Mouse (Mus musculus) lung, embryonic 15.5 days (tissue): Measurements from ENCODE around the gene Ltbp2. TPM values are rescaled to one million over a fixed set of nuclear protein-coding genes. Genes with fewer than 3 reads are reported as not detected.

Source experiments
- ATAC-seq: fragments of 200-750 bp; cut with Nextera tagmentation; 2 replicates; pipeline ENCODE4 v1.8.0; 2017; ENCODE audit warnings: moderate number of reproducible peaks, borderline replicate concordance; ENCODE audit not compliant: low FRiP score, low TSS enrichment; ENCODE audit errors: extremely low read depth
- H3K27ac ChIP-seq: fragments of 300-500 bp; sonication (generic); 2 replicates; pipeline ENCODE4 v1.5.1; 2015; ENCODE audit warnings: moderate library complexity, mild to moderate bottlenecking, inconsistent platforms
- H3K27me3 ChIP-seq: fragments of 300-500 bp; sonication (generic); 2 replicates; pipeline ENCODE4 v1.6.1; 2015; ENCODE audit warnings: inconsistent platforms
- H3K36me3 ChIP-seq: fragments of 300-500 bp; sonication (generic); 2 replicates; pipeline ENCODE4 v1.6.1; 2015; ENCODE audit warnings: inconsistent platforms
- H3K4me1 ChIP-seq: fragments of 300-500 bp; sonication (generic); 2 replicates; pipeline ENCODE4 v1.6.1; 2015; ENCODE audit warnings: inconsistent platforms
- H3K4me2 ChIP-seq: fragments of 300-500 bp; sonication (generic); 2 replicates; pipeline ENCODE4 v1.6.1; 2015; ENCODE audit warnings: inconsistent platforms, mild to moderate bottlenecking, moderate library complexity
- H3K4me3 ChIP-seq: fragments of 300-500 bp; sonication (generic); 2 replicates; pipeline ENCODE4 v1.5.1; 2015; ENCODE audit warnings: mild to moderate bottlenecking, inconsistent platforms
- H3K9ac ChIP-seq: fragments of 300-500 bp; sonication (generic); 2 replicates; pipeline ENCODE4 v1.6.1; 2015; ENCODE audit warnings: inconsistent platforms
- H3K9me3 ChIP-seq: fragments of 300-500 bp; sonication (generic); 2 replicates; pipeline ENCODE4 v1.6.1; 2016; ENCODE audit warnings: inconsistent platforms
- WGBS: fragments of 180-500 bp; shearing (Covaris S2); methylation state at CpG from one replicate; pipeline ENCODE4 v1.1.7; 2015; 5-methylcytosine and 5-hydroxymethylcytosine counted together
- polyA plus RNA-seq: library from polyadenylated mRNA; unstranded; fragments of >200 nt; fragmentation: Nextera tagmentation; extraction: Ambion mirVana; gene quantifications from 2 replicates; pipeline ENCODE4 v1.2.1, GENCODE M21; 2015

Ltbp2 gene
- polyA plus RNA-seq, 1 experiment from 2014 or later, result 15.1 TPM

DNA sequence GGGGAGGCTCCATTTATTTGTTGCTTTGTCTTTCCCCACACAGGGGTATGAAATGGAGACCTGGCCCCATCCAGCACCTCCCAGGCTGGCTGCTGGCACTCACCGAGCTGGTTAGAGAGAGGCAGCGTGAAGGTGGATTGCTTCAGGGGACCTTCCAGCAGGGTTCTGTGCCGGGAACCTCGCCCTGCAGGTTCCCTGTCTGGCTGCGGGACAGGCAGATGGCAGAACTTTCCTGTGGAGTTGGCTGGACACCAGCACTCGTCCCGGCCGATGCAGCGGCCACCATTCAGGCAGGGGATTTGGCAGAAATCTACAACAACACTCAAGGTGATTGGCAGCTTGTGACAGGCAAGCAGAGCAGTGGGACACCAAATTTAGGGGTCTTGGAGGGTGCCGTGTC, 46.4 kb downstream of the Ltbp2 start:
- Histone ChIP-seq H3K27me3 (no peaks in the 10 kb centered on the region; the same call in 1 of the 2 replicates), H3K9ac (no peak overlapping the region), H3K9me3 (no peaks in the 10 kb centered on the region), H3K4me2 (no peak overlapping the region), H3K27ac (no peak overlapping the region), H3K36me3 (no peaks in the 10 kb centered on the region), H3K4me1 (0 out of 2 replicates have a peak, but pooled peaks cover 13% of the 10 kb centered on the region), H3K4me3 (no peak overlapping the region)
- 65% methylated on average over 10 of the region's 10 CpGs for WGBS
- ATAC-seq, result no peak

DNA sequence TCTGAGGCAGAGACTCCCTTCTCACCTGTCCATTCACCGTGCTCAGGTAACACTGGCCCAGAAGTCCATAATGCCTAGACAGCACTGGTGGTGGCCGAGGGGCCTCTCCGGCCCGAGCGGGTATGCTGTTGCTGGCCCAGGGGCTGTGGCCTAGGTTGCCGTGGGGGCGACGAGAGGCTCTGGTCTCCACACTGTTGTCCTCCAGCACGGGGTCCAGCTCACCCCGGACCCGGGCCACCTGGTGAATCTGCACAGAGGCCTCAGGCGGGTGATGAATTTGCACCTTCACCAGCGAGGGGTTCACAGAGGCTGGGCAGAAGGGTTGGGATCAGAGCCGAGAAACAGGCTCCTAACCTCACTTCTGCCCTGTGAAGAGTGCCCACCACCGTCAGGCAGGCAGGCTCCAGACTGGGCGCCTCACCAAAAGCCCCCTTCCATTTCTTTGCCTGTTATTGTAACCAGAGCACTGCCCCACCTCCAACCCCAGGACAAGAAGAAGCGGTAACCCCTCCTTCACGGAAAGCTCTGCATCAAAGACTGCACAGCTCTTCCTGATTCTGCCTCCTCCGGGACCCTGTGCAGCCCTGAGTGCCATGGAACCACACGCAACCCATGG, 47.1 kb downstream of the Ltbp2 start:
- Histone ChIP-seq H3K36me3 (no peaks in the 10 kb centered on the region), H3K9me3 (no peaks in the 10 kb centered on the region), H3K4me3 (no peak overlapping the region), H3K27ac (no peak overlapping the region), H3K4me2 (no peak overlapping the region), H3K27me3 (no peaks in the 10 kb centered on the region; the same call in 1 of the 2 replicates), H3K9ac (no peak overlapping the region), H3K4me1 (peaks cover 13% of the 10 kb centered on the region; the same call in 1 of the 2 replicates)
- WGBS, result 73% methylated on average over 20 of the region's 20 CpGs
- no peak for ATAC-seq

DNA sequence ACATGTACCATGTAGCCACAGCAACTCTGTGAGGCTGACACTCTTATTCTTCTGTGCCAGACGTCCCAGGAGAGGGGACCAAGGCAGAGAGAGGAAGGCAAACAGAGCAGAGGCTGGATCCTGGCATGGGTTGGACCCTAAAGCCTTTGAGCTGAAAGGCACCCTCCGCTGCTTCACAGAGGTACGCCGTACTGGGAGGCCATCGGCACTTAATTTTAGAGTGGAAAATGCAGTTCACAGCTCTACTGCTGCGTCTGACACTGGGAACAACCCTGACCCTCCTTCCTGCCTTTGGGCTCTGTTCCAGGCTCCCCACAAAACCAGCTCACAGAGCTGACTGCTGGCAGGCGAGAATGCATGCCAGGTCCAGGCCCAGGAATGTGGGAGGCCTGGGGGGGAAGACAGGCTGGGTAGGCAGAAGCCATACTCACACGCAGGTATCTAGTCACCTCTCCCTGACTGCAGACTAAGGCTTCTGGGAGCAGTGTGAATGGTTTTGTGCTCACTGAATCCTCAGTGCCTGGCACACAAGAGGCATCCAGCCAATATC, 48.9 kb downstream of the Ltbp2 start:
- 0 out of 2 replicates have a peak, but pooled peaks have one; percentile 24 for ATAC-seq
- H3K27me3 ChIP-seq, result no peaks in the 10 kb centered on the region; the same call in 1 of the 2 replicates
- 39% methylated on average over 8 of the region's 8 CpGs for WGBS

GRCm38 (mm10) chr12:84824203-84824602, 52.1 kb downstream of the Ltbp2 start:
- Histone ChIP-seq H3K4me2 (no peak overlapping the region), H3K27ac (0 out of 2 replicates have a peak overlapping the region, but pooled peaks have one; percentile 0), H3K36me3 (no peaks in the 10 kb centered on the region), H3K9me3 (no peaks in the 10 kb centered on the region), H3K27me3 (no peaks in the 10 kb centered on the region; the same call in 1 of the 2 replicates), H3K9ac (no peak overlapping the region), H3K4me3 (no peak overlapping the region), H3K4me1 (peaks cover 12% of the 10 kb centered on the region; the same call in 1 of the 2 replicates)
- no peak for ATAC-seq
- WGBS, result 49% methylated on average over 5 of the region's 5 CpGs

More for the DNA sequence above, 48.9 kb downstream of the Ltbp2 start:
- Histone ChIP-seq H3K4me1 (peaks cover 19% of the 10 kb centered on the region; the same call in 1 of the 2 replicates), H3K9me3 (no peaks in the 10 kb centered on the region), H3K27ac (no peak overlapping the region), H3K36me3 (no peaks in the 10 kb centered on the region), H3K9ac (no peak overlapping the region), H3K4me3 (no peak overlapping the region), H3K4me2 (no peak overlapping the region)

DNA sequence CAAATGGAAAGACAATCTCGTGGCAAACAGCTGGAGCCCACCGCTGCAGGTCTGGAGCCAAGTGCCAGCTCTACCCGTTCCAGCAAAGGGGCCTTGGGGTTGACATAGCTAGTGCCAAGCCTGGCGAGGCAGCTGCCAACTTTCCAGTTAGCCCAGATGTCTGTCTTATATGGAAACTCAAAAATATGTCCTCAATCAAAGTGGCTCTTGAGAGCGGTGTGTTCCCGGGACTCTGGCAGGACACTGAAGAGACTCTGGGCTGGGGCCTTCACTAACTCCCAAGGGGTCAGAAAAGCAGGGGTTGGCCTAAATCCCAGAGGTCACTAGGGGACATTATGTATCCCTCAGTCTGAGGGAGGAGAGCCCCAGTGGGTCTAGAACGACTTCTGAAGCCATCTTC, 52.7 kb downstream of the Ltbp2 start:
- no peaks in the 10 kb centered on the region for H3K9me3 ChIP-seq
- 0 out of 2 replicates have a peak overlapping the region, but pooled peaks have one; percentile 0 for H3K27ac ChIP-seq
- H3K4me3 ChIP-seq, result no peak overlapping the region
- no peaks in the 10 kb centered on the region for H3K36me3 ChIP-seq
- WGBS, result 61% methylated on average over 7 of the region's 7 CpGs
- H3K9ac ChIP-seq, result no peak overlapping the region
- no peak overlapping the region for H3K4me2 ChIP-seq
- H3K27me3 ChIP-seq, result no peaks in the 10 kb centered on the region
- peaks cover 12% of the 10 kb centered on the region; the same call in 1 of the 2 replicates for H3K4me1 ChIP-seq
- no peak for ATAC-seq

DNA sequence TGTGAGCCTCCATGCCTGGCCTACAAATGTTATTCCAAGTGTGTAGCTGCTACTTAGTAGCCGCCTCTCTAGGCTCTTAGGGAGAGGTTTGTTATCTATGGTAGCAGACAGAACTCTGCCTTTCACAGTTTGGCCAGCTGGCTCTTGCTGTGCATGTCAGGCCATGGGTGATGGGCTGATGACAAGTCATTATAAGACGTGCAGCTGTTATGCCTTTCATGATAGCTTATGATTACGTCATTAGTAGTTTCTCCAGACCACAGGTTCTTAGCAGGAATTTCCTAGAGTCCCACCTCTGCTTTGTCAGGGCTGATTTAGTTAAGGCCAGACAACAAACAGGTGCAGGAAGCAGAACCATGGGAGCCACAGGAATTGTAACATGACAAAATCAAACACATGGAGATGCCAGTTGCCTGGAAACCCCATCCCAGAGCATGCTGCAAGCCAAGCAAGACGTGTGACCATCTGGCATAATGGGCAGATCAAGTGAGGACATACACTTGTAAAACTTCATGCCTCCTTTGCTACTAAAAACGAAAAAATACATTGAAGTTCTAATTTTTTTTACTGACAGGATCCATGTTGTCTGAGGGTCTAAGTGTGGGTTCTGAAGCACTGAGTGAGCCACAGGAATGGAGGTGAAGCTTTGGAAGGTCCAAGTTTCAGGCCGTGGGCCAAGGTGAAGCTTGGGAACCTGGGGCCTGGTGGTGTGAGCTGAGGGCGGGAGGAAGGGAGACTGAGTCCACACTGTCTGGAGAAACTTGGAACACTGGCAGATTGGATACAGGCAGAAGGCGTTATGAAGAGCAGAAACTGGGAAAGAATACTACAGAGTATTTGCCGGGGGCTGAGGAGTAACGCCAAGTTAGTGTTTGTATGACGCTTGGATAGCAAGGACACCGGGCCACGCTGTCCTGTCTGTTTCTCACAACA, 56.8 kb downstream of the Ltbp2 start:
- Histone ChIP-seq H3K9ac (no peak overlapping the region), H3K4me1 (peaks cover 22% of the 10 kb centered on the region), H3K36me3 (no peaks in the 10 kb centered on the region), H3K4me2 (no peak overlapping the region), H3K4me3 (no peak overlapping the region), H3K9me3 (no peaks in the 10 kb centered on the region), H3K27ac (no peak overlapping the region), H3K27me3 (no peaks in the 10 kb centered on the region)
- WGBS, result 72% methylated on average over 13 of the region's 13 CpGs
- no peak for ATAC-seq

DNA sequence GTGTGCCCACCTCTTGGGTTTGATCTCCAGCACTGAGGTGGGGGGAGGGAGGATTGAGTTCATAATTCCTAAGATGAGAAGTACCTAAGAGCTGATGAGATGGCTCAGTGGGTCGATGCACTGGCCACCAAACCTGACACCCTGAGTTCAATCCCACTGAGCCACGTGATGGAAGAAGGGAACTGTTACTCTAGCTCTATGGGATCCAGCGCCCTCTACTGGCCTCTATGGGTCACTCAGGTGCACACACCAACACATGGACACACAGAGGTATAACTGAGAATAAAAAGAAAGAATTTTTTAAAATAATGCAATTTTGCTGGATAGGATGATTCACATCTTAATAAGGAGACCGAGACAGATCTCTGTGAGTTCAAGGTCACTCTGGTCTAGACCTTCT, 57.8 kb downstream of the Ltbp2 start:
- Histone ChIP-seq H3K9ac (no peak overlapping the region), H3K36me3 (no peaks in the 10 kb centered on the region), H3K4me1 (peaks cover 29% of the 10 kb centered on the region), H3K27ac (no peak overlapping the region), H3K9me3 (no peaks in the 10 kb centered on the region), H3K4me2 (no peak overlapping the region), H3K4me3 (no peak overlapping the region), H3K27me3 (no peaks in the 10 kb centered on the region)
- no peak for ATAC-seq
- 62% methylated on average over 4 of the region's 4 CpGs for WGBS

- 52% methylated on average over 3 of the region's 3 CpGs for WGBS
- Histone ChIP-seq H3K27ac (peak overlapping the region; percentile 89), H3K4me1 (peaks cover 30% of the 10 kb centered on the region), H3K9ac (no peak overlapping the region), H3K27me3 (no peaks in the 10 kb centered on the region), H3K36me3 (no peaks in the 10 kb centered on the region), H3K9me3 (no peaks in the 10 kb centered on the region), H3K4me3 (no peak overlapping the region), H3K4me2 (no peak overlapping the region)
- peak; percentile 71; the same call in 1 of the 2 replicates for ATAC-seq
These were observed 61.5 kb downstream of the Ltbp2 start for GRCm38 (mm10) chr12:84814663-84815325.

DNA sequence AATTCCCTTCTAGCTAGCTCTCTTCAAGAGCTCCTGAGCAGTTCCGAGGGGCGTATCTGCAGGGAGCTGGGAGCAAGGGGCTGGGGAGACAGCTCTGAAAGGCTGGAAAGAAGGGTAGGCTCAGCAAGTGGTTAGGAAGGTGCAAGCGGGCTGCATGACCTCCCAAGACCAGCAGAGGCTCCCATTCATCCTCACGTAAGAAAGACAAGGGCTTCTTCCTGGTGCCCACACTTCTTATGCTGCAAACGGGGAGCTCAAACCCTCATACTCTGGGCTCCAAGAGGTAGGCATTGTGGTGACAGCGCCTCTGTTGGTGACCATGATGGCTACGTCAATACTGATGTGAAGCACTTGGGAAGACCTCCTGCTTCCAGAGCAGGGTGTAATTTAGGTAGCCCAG, 62.6 kb downstream of the Ltbp2 start:
- peak overlapping the region; percentile 89 for H3K27ac ChIP-seq
- H3K4me3 ChIP-seq, result no peak overlapping the region
- peaks cover 30% of the 10 kb centered on the region for H3K4me1 ChIP-seq
- no peaks in the 10 kb centered on the region for H3K36me3 ChIP-seq
- WGBS, result 43% methylated on average over 7 of the region's 7 CpGs
- H3K4me2 ChIP-seq, result no peak overlapping the region
- H3K9ac ChIP-seq, result no peak overlapping the region
- ATAC-seq, result no peak
- H3K9me3 ChIP-seq, result no peaks in the 10 kb centered on the region
- no peaks in the 10 kb centered on the region for H3K27me3 ChIP-seq

- ATAC-seq, result no peak
- Histone ChIP-seq H3K27me3 (no peaks in the 10 kb centered on the region), H3K4me3 (no peak overlapping the region), H3K4me1 (peaks cover 37% of the 10 kb centered on the region), H3K36me3 (no peaks in the 10 kb centered on the region), H3K27ac (no peak overlapping the region), H3K4me2 (no peak overlapping the region), H3K9ac (no peak overlapping the region), H3K9me3 (no peaks in the 10 kb centered on the region)
- WGBS, result 61% methylated on average over 3 of the region's 3 CpGs
These were observed 64.3 kb downstream of the Ltbp2 start for GRCm38 (mm10) chr12:84812004-84812403.

GRCm38 (mm10) chr12:84811510-84811909, 64.8 kb downstream of the Ltbp2 start:
- Histone ChIP-seq H3K36me3 (no peaks in the 10 kb centered on the region), H3K4me3 (no peak overlapping the region), H3K9ac (no peak overlapping the region), H3K9me3 (no peaks in the 10 kb centered on the region), H3K4me1 (peaks cover 42% of the 10 kb centered on the region), H3K4me2 (no peak overlapping the region), H3K27me3 (no peaks in the 10 kb centered on the region), H3K27ac (no peak overlapping the region)
- 49% methylated on average over 4 of the region's 4 CpGs for WGBS
- ATAC-seq, result no peak
